Mouse (Mus musculus) heart, adult 2 months (tissue): Measurements from ENCODE around the gene Tpsb2.

ENCODE experiments used
- CTCF ChIP-seq: fragments of 200-600 bp; IDR thresholded peaks from 2 replicates; pipeline ENCODE4 v1.8.1; 2022; ENCODE audit warnings: antibody characterized with exemption, mild to moderate bottlenecking, moderate library complexity
- POLR2A ChIP-seq: fragments of 200-500 bp; IDR thresholded peaks from 2 replicates; pipeline ENCODE4 v1.6.1; 2011; ENCODE audit warnings: mild to moderate bottlenecking, low read depth, low read length, control low read depth; ENCODE audit not compliant: insufficient read depth

- TF ChIP-seq CTCF = no peak
- no peak for TF ChIP-seq POLR2A
Observed at GRCm38 (mm10) chr17:25361291-25361690, 4.8 kb upstream of the Tpsb2 start.
